Mouse (Mus musculus) thymus, adult 18-20 months (tissue): Measurements from ENCODE around the gene Vti1a.
A peak's percentile ranks its signal among the peaks of the same experiment; 100 is the strongest.

Source experiments
- DNase-seq, 2 experiments: peaks; one replicate each; pipeline ENCODE4 v3.0.0; 2022; ENCODE audit warnings: mixed read lengths in 2 of 2

Vti1a gene

GRCm38 (mm10) chr19:55316109-55316714 lies at the start of gene Vti1a:
Gene Vti1a (plus strand): TSS chr19:55316295.
- DNase-seq: peak; percentile 67 to 74

- DNase-seq: no peak
Measured at GRCm38 (mm10) chr19:55266786-55267185, 49.3 kb upstream of the Vti1a start.

- no peak for DNase-seq
Measured at GRCm38 (mm10) chr19:55268150-55268549, 47.9 kb upstream of the Vti1a start.

- no peak for DNase-seq
Measured at GRCm38 (mm10) chr19:55269051-55269450, 47.0 kb upstream of the Vti1a start.

- DNase-seq: no peak
Measured at GRCm38 (mm10) chr19:55271448-55271847, 44.6 kb upstream of the Vti1a start.

GRCm38 (mm10) chr19:55273340-55273739 lies 42.8 kb upstream of the Vti1a start:
- DNase-seq: no peak

- no peak for DNase-seq
Measured at GRCm38 (mm10) chr19:55276100-55276499, 40.0 kb upstream of the Vti1a start.

- no peak for DNase-seq
Measured at GRCm38 (mm10) chr19:55276770-55277169, 39.3 kb upstream of the Vti1a start.

- no peak for DNase-seq
Measured at GRCm38 (mm10) chr19:55284093-55284492, 32.0 kb upstream of the Vti1a start.

GRCm38 (mm10) chr19:55286034-55286433 lies 30.1 kb upstream of the Vti1a start:
- DNase-seq: no peak

GRCm38 (mm10) chr19:55288974-55289373 lies 27.1 kb upstream of the Vti1a start:
- no peak for DNase-seq

- DNase-seq: no peak
Measured at GRCm38 (mm10) chr19:55290621-55291270, 25.3 kb upstream of the Vti1a start.

GRCm38 (mm10) chr19:55292210-55292850 lies 23.8 kb upstream of the Vti1a start:
- DNase-seq: no peak

GRCm38 (mm10) chr19:55293175-55293574 lies 22.9 kb upstream of the Vti1a start:
- no peak for DNase-seq

- no peak for DNase-seq
Measured at GRCm38 (mm10) chr19:55295075-55295474, 21.0 kb upstream of the Vti1a start.

GRCm38 (mm10) chr19:55295556-55295955 lies 20.5 kb upstream of the Vti1a start:
- no peak for DNase-seq

GRCm38 (mm10) chr19:55296301-55296700 lies 19.8 kb upstream of the Vti1a start:
- no peak for DNase-seq

- DNase-seq: no peak
Measured at GRCm38 (mm10) chr19:55297489-55297888, 18.6 kb upstream of the Vti1a start.

- DNase-seq: no peak
Measured at GRCm38 (mm10) chr19:55297961-55298360, 18.1 kb upstream of the Vti1a start.

GRCm38 (mm10) chr19:55299378-55299777 lies 16.7 kb upstream of the Vti1a start:
- no peak for DNase-seq

GRCm38 (mm10) chr19:55300525-55300924 lies 15.6 kb upstream of the Vti1a start:
- no peak for DNase-seq

- no peak for DNase-seq
Measured at GRCm38 (mm10) chr19:55305024-55305423, 11.1 kb upstream of the Vti1a start.

- DNase-seq: no peak
Measured at GRCm38 (mm10) chr19:55311874-55312273, 4.2 kb upstream of the Vti1a start.

GRCm38 (mm10) chr19:55313649-55314048 lies 2.4 kb upstream of the Vti1a start:
- DNase-seq: no peak
